Mouse (Mus musculus) right cerebral cortex, adult 18-20 months (tissue): ENCODE results near the gene Gas7.

Experiments
- DNase-seq: peaks from one replicate; pipeline ENCODE4 v3.0.0; 2022; ENCODE audit warnings: mixed read lengths

The Gas7 gene

DNA sequence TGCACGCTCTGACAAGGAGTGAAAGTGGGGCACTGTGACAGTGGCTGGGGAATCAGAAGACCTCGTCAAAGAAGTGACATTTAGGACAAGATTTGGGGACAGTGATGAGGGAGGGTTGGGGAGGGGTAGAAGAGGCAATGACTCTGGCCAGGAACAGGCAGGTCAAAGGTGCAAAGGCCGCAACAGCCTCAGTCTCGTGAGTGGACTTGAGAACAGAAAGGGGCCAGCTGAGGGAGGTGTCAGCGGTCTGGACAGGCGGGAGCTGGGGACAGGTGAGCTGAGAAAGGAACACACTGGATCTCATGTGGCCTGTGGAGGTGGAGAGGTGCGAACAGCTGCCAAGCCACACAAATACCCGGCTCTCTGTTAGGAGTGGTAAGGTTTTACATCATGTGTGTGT lies 177.7 kb downstream of the Gas7 start:
- DNase-seq = no peak

DNA sequence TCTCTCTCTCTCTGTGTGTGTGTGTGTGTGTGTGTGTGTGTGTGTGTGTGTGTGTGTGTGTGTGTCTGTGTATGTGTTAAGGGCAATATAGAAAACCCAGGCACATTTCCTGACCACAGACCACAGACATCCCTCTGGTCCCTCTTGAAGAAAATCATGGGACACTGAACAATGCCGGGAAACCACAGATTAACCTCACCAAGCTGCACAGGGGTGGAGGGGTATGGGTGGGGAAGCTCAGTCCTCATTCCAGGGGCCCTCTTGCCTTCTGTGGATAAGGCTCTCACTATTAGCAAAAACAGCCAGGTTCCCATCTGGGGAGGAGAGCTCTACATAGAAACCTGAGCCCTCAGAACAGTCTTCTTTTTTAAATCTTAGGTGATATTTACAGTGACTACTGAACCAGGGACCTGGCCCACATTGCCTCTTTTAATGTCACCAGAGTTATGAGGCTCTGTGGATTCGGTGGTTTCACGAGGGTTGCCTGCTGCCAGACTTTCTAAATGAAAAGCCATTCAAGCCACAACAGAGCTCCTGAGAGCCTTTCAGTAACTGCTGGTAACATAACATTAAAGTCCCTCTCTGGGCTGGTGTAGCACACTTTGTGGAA lies 178.5 kb downstream of the Gas7 start:
- DNase-seq = no peak

DNA sequence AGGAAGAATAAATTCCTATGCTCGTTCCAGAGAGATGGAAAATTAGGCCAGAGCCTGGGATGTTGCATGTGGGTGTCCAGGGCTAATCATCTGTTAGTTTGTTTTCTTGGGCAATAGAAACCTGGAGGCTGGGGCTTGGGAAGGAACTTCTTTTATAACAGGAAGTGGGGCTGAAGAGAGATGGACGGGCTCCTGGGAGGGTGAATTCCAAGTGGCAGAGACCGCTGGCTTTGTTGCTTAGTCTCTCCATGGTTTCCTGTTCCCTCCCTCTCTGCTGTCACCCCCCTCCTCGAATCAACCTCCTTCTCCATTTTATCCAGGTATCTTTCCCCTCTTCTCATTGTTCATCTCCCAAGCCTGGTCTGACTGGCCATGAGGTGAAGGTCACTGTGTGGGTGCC lies 181.0 kb downstream of the Gas7 start:
- DNase-seq = no peak

DNA sequence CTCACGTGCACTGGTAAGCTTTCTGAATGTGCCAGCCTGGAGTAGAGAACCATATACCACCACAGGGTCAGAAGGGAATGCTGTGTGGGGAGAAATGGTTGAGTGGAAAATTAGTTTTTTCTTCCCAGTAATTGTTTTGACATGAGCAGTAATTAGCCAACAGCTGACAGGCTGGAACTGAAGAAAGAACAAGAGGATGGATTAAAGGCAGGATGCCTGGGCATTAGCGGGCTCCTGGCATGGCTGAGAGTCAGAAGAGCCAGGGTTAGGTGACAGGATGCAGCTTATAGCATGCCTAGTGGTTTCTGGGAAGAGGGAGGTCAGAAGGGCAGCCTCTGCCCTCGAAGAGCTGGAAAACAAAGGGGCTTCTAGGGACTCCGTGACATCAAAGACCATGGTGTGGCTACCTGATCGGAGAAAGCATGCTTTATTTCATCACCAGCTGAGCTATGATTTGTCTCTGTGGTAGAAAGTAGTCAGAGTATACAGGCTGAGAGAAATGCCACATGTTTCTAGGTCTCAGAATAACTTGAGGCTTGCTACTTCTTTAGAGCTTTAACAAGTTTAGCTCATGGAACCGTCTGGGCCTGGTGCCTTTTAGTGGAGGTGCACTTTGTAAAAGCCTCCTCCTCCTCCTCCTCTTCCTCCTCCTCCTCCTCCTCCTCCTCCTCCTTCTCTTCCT lies 181.8 kb downstream of the Gas7 start:
- no peak for DNase-seq

DNA sequence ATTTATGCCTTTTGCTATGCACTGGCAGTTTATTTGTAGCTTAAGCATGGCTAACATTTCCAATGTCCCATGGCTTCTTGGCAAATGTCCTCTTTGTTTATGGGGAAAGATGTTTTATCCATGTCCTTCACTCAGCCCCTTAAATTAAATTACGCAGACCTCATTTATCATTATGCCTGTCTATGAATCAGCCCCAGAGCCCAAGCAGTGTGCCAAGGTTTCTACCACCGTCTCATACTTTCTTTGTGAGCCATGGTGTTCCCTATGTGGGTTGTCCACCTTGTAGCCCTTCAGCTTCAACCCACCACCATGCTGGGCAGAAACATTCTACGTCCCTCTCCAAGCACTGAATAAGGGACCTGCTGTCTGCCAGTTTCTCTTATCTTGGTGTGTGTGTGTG lies 183.2 kb downstream of the Gas7 start:
- no peak for DNase-seq

DNA sequence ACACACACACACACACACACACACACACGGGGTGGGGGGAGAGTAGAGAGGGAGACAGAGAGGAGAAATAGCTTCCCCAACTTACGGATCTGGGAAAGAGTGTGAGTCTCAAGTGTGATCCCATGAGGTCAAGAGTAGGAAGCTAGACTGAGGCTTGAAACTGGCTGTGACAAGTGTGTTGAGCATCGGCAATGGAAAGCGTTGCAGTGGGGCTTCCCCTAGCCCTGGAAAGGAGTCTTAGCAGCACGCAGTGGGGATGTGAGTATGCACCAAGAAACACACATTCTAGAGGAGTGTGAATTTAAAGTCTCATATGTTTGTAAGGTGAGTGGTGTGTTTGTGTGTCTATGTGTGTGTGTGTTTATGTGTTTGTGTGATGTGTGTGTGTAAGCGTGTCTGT lies 185.1 kb downstream of the Gas7 start:
- DNase-seq = no peak

DNA sequence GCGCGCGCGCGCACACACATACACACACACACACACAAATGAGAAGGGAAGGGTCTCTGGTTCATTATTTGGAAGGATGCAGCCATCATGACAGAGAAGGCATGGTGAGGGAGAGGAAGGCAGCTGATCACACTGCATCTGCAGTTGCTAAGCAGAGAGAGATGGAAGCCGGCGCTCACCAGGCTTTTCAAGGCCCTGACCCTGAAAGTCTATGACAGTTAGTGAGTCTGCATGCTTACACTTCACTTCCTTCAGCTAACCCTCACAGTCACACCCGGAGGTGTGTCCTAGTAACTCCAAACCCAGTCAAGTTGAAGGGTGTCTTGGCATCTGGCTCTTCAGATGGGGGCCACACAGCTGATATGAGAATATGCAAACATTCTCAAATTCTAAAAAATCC lies 187.2 kb downstream of the Gas7 start:
- DNase-seq = no peak

DNA sequence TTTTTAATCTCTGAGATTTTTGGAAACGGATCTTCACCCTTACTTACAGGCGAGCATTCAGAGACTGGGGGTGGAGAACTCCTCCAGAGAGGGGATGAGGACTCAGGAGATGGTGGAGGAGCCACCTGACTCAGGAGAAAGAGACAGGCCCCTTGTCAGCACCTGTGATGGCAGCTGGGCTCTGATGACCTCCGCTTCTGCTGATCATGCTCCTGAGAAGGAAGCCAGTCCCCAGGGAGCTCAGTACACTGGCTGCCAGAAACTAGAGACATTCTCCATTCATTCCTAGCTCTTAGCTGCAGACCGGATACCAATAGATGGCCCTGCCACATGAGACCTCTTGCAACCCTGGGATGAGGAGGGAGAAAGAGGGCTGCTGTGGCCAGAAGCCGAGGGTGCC lies 187.6 kb downstream of the Gas7 start:
- no peak for DNase-seq

DNA sequence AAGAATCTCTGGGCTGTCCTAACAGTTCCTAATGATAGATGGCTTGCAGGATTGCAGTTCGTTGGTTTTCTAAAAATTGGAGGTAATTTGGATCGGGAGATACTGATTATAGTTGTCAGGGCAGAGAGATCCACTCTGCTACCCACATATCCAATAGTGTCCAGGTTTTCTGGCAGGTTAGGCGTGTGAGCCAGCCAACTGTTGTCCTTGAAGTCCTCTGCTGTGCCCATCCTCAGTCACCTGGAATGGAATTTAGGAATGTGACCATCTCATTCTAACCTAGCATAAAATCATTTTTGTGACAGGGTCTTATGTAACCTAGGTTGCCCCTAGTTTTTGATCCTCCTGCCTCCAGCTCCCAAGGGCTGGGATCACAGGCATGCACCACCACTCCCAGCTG lies 188.2 kb downstream of the Gas7 start:
- DNase-seq = no peak

DNA sequence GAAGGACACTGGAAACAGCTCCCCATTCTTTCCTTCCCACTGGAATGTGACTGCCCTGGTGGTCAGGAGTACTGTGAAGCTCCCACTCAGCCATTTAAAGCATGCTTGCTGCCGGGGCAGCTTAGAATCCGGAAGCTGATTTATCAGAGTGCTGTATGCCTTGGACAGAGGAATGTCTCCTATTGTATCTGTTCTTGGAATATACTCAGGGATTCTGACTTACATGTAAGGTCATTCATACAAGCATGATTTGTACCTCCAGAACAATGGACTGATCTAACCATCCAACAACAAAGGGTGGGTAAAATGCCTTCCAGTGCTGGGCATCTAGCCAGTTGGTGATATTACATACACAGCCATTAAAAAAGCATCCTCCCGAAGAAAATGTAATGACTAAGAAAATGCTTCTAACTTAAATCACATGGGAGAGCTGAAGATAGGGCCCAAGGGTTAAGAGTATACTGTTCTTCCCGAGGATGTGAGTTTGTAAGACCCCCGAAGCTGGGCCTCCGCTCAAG lies 189.5 kb downstream of the Gas7 start:
- no peak for DNase-seq

DNA sequence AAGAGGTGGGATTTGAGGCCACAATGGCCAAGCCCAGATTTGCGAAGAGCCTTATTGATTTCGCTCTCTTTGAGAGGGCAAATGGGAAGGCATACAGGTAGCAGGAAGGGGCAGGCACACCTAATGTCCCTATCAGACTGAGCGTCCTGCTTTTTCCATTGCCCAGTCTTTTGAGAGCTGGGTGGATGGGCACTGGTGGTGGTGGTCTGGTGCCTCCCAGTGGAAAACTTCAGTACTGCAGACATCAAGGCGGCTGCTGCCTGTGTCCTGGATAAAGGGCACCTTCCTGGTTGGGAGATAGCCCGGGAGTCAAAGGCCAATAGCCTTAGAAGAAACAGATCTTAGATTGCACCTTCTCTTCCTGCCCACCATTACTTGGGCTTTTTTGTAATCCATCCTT lies 192.5 kb downstream of the Gas7 start:
- peak; percentile 68 for DNase-seq

DNA sequence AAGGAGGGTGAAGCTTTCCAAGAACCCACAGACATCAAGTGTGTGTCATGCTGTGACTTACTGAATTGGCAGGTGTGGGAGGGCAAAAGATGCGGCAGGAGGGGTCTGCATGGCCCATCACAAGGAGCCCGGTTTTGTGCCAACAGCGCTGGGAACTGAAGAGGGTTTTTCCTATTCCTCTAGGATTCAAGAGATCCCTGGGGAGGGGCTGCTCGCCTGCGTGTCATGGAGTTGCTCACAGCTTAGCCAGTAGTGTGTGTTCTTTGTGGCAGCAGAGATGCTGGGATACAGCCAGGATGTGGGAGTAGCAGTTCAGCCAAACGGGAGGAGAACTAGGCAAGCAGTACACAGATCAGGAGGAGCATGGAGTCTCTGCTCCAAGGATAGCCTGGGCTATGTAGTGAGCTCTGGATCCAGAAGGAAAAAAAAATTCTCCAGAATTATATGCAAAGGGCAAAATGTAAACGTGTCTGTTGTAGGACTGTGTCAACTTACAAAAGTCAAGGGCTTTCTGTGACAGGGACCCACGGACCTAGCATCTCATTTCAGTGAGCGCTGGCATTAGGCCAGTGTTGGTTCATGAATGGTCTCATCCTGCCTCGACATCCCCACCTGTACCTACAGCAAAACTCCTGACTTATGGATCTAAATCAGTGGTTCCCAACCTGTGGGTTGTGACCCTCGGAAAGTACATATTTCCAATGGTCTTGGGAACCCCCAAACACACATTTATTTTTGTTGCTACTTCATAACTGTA lies 193.6 kb downstream of the Gas7 start:
- DNase-seq = peak; percentile 89

DNA sequence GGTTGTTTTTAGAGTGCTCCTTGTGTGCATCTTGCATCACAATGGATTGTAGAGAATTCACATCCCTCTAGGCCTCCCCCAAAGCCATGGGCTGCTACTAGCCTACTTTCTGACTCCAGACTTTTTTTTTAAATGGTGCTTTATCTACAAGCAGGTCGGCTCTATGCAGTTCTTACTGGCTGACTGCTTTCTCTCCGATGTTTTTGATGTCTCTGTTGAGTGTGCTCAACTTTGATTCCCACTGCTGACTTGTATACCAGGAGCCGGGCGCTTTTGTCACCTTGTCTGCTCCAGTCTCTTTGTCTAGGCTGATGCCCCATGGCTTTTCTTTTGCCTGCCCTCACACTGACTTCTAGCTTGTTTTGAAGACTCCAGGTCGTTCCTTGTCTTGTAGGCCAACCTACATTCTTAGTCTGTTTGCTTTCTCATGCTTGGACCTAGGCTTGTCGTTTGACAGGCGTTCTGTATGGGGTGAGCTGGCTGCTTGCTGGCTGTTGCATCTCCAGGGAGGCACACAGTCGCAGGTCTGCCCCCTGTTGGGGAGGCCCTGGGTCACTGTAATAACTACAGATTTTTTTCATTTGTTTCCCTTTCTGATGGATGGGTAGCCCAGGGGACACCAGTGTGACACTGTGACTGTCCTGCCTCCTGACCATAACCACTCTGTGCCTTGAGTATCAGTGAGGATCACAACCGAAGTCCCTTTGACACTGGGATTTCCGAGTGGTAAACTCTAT lies 194.9 kb downstream of the Gas7 start:
- DNase-seq = no peak

DNA sequence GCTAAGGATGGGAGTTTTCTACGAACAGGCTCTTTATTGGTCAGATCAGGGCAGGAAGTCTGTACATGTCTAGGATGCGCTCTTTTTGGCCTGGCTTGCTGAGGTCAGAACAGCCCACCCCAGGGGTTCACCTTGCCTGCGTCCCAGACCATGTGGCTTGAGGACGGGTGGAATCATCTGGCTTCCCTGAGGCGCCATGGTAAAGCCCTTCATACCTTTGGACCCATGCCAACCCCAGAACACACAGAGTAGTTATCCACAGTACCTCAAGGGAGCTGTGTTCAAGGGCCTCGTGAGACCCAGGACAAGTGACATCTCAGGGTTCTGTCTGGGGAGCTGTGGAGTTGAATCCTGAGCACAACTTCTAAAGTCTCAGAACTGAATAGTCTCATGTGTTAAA lies 196.5 kb downstream of the Gas7 start:
- DNase-seq = no peak

DNA sequence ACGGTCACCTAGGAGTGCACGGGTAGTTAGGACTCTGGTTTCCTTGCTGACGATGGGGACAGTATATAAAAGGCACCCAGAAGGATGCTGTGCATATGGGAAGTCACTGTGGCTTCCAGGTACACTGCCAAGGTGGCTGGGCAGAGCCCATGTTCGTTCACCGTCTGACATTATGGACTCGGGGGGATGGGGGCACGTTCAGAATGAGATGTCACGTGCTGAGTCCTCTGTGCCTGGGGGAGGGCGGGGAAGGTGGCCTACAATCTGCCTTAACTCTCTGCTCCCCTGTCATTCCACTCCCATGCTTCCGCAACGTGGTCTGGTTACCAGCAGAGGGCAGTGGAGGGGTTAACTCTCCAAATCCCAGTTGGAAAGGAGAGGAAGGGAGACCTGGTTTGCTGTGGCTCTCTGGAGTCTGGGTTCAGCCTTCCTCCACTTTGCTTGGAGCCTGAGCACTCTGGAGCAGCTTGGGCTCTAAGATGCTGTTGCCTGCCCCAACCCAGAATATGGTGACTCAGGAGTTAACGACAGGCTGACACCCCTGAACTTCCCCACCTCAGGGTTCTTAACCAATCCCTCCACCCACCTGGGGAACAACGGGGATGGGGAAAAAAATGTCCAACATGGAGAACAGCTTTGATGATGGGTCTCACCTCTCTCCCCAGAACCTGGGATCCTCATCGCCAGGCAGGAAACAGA lies 197.1 kb downstream of the Gas7 start:
- peak; percentile 72 for DNase-seq

DNA sequence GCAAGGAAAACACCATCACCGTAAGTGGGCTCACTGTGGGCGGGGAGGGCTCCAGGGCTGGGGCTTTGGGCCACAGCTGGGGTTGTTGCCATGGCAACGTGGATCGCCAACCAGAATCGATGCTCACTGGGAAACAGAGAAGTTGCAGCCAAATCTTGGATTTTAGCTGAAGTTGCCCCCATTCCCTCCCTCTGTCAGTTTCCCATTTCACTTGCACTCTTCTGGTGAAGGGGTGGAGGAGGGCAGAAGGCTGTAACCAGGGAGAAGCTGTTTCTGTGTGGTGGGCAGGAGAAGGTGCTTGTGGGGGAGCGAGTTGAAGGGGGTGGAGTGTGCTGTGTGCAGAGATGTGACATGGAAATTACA lies 197.6 kb downstream of the Gas7 start:
- peak; percentile 55 for DNase-seq

DNA sequence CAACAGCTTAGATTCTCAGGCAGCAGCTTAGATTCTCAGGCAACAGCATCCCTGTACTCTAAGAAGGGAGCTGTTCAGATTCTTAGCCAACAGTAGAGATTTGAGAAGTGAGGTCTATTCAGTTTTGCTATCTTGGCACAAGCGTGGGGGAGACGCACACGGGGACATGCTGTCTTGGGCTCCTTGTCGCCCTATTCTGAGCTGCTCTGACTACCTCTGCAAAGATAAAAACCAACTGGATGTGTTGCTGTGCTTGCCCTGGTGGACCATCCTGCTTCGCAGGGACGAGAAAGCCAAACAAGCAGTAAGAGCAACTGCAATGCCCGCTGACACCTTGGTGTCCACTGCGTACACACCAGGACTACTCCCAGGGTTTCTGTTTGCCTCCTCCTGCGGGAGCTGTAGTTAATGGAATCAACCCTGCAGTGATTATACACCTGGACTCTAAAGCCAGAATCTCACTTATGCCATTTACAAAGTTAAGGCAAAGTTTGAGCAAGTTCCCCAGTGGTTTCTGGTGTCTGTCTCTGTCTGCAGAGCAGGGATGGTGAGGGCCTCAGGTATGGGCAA lies 198.4 kb downstream of the Gas7 start:
- no peak for DNase-seq

DNA sequence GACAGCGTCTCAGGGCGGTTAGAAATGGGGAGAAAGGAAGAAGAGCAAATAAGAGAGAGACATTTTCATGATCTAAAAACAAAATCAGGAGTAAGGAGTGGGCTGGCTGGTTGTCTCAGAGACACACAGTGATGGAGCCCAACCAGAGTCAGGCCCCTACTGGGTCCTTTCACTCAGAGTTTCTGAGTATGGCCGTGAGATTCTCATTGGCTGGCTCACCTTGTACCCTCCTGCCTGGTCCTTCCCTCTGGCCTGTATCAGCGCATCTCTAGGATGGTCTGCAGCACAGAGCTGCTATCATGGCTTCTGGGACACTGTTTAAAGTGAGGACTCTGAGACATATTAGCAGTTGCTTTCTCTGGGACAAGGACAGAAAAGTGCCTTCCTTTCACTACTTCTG lies 199.3 kb downstream of the Gas7 start:
- DNase-seq = no peak

DNA sequence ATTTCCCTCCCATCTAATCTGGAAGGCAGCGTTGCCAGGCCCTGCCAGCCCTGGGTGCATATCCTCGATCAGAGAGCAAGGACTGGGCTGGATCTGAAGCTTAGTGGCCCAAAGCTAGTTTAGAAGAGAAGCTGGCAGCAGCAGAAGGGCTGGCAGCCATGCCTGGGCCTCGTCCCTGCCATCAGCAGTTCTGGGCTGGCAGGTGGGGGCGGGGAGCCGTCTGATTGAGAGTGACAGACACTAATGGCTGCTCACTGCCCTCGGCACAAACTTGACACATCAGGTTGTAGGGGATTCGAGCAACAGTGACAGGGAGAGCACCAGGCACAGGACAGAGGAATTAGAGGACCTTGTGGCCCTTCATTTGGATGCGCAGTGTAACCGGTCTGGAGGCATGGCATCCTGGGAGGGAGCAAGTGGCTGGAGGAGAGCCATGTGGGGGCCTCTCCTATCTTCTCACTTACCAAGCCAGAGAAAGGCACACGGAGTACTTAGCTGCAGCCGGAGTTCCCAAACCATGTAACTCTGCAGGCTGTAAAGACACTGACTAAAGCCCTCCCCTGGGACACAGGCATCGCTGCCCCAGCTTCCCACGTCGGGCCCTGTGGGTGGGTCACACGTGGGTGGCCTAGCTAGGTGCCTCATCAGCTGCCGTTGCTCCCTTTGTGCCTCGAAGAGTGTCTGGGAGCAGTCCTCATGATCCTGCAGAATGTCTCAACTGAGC lies 200.2 kb downstream of the Gas7 start:
- peak; percentile 64 for DNase-seq

DNA sequence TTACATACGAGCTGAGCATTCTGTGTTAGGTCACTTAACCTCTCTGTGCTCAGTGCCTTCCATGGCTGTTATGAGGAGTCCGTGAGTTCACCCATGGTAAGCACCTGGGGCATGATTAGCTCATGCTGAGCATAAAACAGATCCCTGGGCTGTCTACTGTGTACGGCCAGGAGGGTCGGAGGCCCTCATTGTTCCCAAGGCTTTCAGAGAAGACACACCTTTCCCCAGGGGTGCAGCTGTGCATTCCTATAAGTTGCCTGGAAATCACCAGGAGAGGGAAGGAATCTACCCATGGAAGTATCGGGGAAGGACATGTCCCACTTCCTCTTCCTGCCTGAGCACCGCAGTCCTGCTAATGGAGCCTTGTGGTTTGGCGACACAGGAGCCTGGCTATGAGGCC lies 201.1 kb downstream of the Gas7 start:
- DNase-seq = no peak

DNA sequence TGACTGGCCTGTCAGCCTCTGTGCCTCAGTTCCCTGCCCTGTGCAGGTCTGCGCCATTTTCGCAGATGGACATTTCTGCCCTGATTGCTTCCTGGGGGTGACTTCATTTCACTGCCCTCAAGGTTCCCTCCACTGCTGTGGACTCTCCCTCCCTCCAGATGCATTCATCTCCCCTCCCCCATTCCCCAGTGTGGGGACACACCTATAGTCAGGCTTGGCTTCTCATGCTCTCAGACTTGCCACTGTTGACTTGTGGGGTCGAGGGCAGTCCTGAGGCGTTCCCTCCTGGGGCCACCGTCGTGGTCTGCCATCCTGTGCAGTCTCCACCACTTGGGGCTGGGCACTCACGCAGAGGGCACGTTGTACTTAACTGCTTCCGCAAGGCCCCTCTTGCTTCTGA lies 201.6 kb downstream of the Gas7 start:
- no peak for DNase-seq
